Mouse (Mus musculus): ENCODE results near the gene Daam1.

DNA sequence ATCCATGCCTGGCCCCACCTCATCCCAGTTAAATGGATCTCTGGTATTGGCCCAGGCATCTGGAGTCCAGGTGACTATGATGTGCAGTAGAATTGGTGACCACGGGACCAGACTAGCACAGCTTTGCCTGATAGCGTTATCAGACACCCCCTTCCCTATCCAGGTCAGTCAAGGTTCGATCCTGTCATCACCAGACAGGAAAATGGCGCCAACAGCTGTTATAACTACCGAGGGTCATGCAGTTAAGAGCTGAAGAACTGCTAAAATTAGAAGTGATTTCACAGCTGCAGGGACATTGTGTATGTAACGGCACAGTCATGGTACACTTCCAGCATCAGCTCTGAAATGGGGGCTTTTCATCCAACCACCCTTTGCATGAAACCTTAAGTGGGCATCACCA lies 149.3 kb downstream of the Daam1 start:
- TF ChIP-seq CTCF (IDR thresholded peaks at IDR 0.05; ENCODE audit: control insufficient read depth, insufficient read depth, low read length): no peak
- no peak for TF ChIP-seq POLR2A (IDR thresholded peaks at IDR 0.05; ENCODE audit: borderline replicate concordance, control insufficient read depth, low read depth, low read length)

All from bone marrow, adult 2 months (tissue).